Mouse (Mus musculus): ENCODE measurements around the gene Mup19. TPM values are rescaled to one million over a fixed set of nuclear protein-coding genes. Genes with fewer than 3 reads are reported as not detected.

Mup19 gene
- polyA plus RNA-seq (2012; rRNA removed) = not detected in 2 replicates

DNA sequence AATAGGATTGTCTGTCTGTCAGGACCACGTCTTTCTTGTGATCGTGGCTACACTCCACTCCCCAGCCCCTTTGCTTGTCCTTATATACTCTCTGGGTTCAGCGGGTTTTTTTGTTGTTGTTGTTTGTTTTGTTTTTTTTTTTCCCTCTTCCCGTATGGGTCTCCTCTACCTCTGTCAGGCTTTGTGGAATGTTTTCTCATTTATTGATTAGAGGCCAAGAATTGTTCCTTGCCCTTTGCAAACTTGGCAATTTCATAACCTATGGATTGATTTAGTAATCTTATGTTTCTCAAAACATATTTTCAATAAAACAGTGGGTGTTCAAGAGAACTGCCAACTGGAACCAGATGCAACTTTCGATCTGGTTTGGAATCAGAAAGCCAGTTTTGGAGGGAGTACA is at the start of gene Mup19:
Mup19 (minus strand) TSS at position 101 of the 400 bp plus-strand sequence.

Other genes starting within 250 kb of the Mup19 start
- gene Mup17, start 186.4 kb downstream of the Mup19 start, polyA plus RNA-seq (2012; rRNA removed) = not detected in 2 replicates
- not detected in 2 replicates for gene Mup18, start 108.1 kb downstream of the Mup19 start, polyA plus RNA-seq (2012; rRNA removed)
- gene Mup5, start 53.0 kb upstream of the Mup19 start, polyA plus RNA-seq (2012; rRNA removed) = not detected in 2 replicates

Data from stomach, adult 2 months (tissue).